Mouse (Mus musculus): ENCODE measurements at regions not wholly inside any gene's neighbourhood (a gene's known extent, or its start where the extent isn't known, plus 50 kb on each side); places are given as distances from the start of the nearest gene placed in this dataset.

- ATAC-seq (ENCODE audit: low FRiP score) (no peak), DNase-seq (ENCODE audit: low spot score) (no peak)
- Histone ChIP-seq H3K4me3 (replicated peaks; ENCODE audit: low read length) (no peak overlapping the region), H3K27ac (no peak overlapping the region), H3K9ac (no peak overlapping the region), H3K36me3 (replicated peaks; ENCODE audit: control insufficient read depth, insufficient read depth) (no peaks in the 10 kb centered on the region), H3K9me3 (ENCODE audit: control insufficient read depth, low read length) (peaks cover 11% of the 10 kb centered on the region; the same call in 1 of the 2 replicates), H3K27me3 (ENCODE audit: control insufficient read depth, insufficient read depth, low read length) (no peaks in the 10 kb centered on the region), H3K4me2 (replicated peaks) (no peak overlapping the region), H3K4me1 (replicated peaks; ENCODE audit: control insufficient read depth, insufficient read depth, low read length) (no peaks in the 10 kb centered on the region)
- WGBS: 75% methylated on average over 2 of the region's 2 CpGs
Measured at GRCm38 (mm10) chr1:75728859-75729258, 182.8 kb downstream of the Slc4a3 start.

GRCm38 (mm10) chr1:75733791-75734190 lies 187.7 kb downstream of the Slc4a3 start:
- H3K9ac ChIP-seq: no peak overlapping the region
- no peak overlapping the region for H3K4me2 ChIP-seq (replicated peaks)
- no peak for DNase-seq (ENCODE audit: low spot score)
- WGBS: 54% methylated on average over 4 of the region's 4 CpGs
- no peak overlapping the region for H3K27ac ChIP-seq
- H3K27me3 ChIP-seq (ENCODE audit: control insufficient read depth, insufficient read depth, low read length): no peaks in the 10 kb centered on the region
- H3K4me3 ChIP-seq (replicated peaks; ENCODE audit: low read length): no peak overlapping the region
- no peaks in the 10 kb centered on the region for H3K4me1 ChIP-seq (replicated peaks; ENCODE audit: control insufficient read depth, insufficient read depth, low read length)
- no peak for ATAC-seq (ENCODE audit: low FRiP score)
- no peaks in the 10 kb centered on the region for H3K36me3 ChIP-seq (replicated peaks; ENCODE audit: control insufficient read depth, insufficient read depth)
- no peaks in the 10 kb centered on the region for H3K9me3 ChIP-seq (ENCODE audit: control insufficient read depth, low read length)

- H3K36me3 ChIP-seq (replicated peaks; ENCODE audit: control insufficient read depth, insufficient read depth): no peaks in the 10 kb centered on the region
- no peaks in the 10 kb centered on the region for H3K9me3 ChIP-seq (ENCODE audit: control insufficient read depth, low read length)
- 75% methylated on average over 5 of the region's 5 CpGs for WGBS
- no peak for ATAC-seq (ENCODE audit: low FRiP score)
- no peaks in the 10 kb centered on the region for H3K4me1 ChIP-seq (replicated peaks; ENCODE audit: control insufficient read depth, insufficient read depth, low read length)
- H3K9ac ChIP-seq: no peak overlapping the region
- H3K4me3 ChIP-seq (replicated peaks; ENCODE audit: low read length): no peak overlapping the region
- no peak overlapping the region for H3K27ac ChIP-seq
- no peak for DNase-seq (ENCODE audit: low spot score)
- no peaks in the 10 kb centered on the region for H3K27me3 ChIP-seq (ENCODE audit: control insufficient read depth, insufficient read depth, low read length)
- H3K4me2 ChIP-seq (replicated peaks): no peak overlapping the region
Measured at GRCm38 (mm10) chr1:75738651-75739050, 192.6 kb downstream of the Slc4a3 start.

GRCm38 (mm10) chr1:75749665-75750221 lies 203.7 kb downstream of the Slc4a3 start:
- ATAC-seq (ENCODE audit: low FRiP score) (no peak), DNase-seq (ENCODE audit: low spot score) (peak; percentile 25)
- H3K9me3 ChIP-seq (ENCODE audit: control insufficient read depth, low read length): peaks cover 9% of the 10 kb centered on the region; the same call in 1 of the 2 replicates
- peak overlapping the region; percentile 57 for H3K27ac ChIP-seq
- H3K9ac ChIP-seq: no peak overlapping the region
- H3K4me1 ChIP-seq (replicated peaks; ENCODE audit: control insufficient read depth, insufficient read depth, low read length): 0 out of 2 replicates have a peak, but pooled peaks cover 10% of the 10 kb centered on the region
- 0 out of 2 replicates have a peak overlapping the region, but pooled peaks have one; percentile 5 for H3K4me2 ChIP-seq (replicated peaks)
- no peak overlapping the region for H3K4me3 ChIP-seq (replicated peaks; ENCODE audit: low read length)
- WGBS: 32% methylated on average over 10 of the region's 10 CpGs
- no peaks in the 10 kb centered on the region for H3K36me3 ChIP-seq (replicated peaks; ENCODE audit: control insufficient read depth, insufficient read depth)
- H3K27me3 ChIP-seq (ENCODE audit: control insufficient read depth, insufficient read depth, low read length): no peaks in the 10 kb centered on the region

GRCm38 (mm10) chr1:75772131-75772530 lies 226.1 kb downstream of the Slc4a3 start:
- 71% methylated on average over 5 of the region's 5 CpGs for WGBS
- no peak overlapping the region for H3K4me3 ChIP-seq (replicated peaks; ENCODE audit: low read length)
- H3K27me3 ChIP-seq (ENCODE audit: control insufficient read depth, insufficient read depth, low read length): no peaks in the 10 kb centered on the region
- no peaks in the 10 kb centered on the region for H3K4me1 ChIP-seq (replicated peaks; ENCODE audit: control insufficient read depth, insufficient read depth, low read length)
- H3K9me3 ChIP-seq (ENCODE audit: control insufficient read depth, low read length): no peaks in the 10 kb centered on the region
- ATAC-seq (ENCODE audit: low FRiP score) (no peak), DNase-seq (ENCODE audit: low spot score) (no peak)
- H3K36me3 ChIP-seq (replicated peaks; ENCODE audit: control insufficient read depth, insufficient read depth): no peaks in the 10 kb centered on the region
- no peak overlapping the region for H3K4me2 ChIP-seq (replicated peaks)
- no peak overlapping the region for H3K27ac ChIP-seq
- H3K9ac ChIP-seq: no peak overlapping the region

GRCm38 (mm10) chr1:75773014-75773413 lies 226.9 kb downstream of the Slc4a3 start:
- Histone ChIP-seq H3K9me3 (ENCODE audit: control insufficient read depth, low read length) (no peaks in the 10 kb centered on the region), H3K4me2 (replicated peaks) (no peak overlapping the region), H3K36me3 (replicated peaks; ENCODE audit: control insufficient read depth, insufficient read depth) (no peaks in the 10 kb centered on the region), H3K4me1 (replicated peaks; ENCODE audit: control insufficient read depth, insufficient read depth, low read length) (no peaks in the 10 kb centered on the region), H3K4me3 (replicated peaks; ENCODE audit: low read length) (no peak overlapping the region), H3K27ac (no peak overlapping the region), H3K27me3 (ENCODE audit: control insufficient read depth, insufficient read depth, low read length) (no peaks in the 10 kb centered on the region), H3K9ac (no peak overlapping the region)
- DNase-seq (ENCODE audit: low spot score) (no peak), ATAC-seq (ENCODE audit: low FRiP score) (no peak)
- 64% methylated on average over 5 of the region's 5 CpGs for WGBS

- DNase-seq (ENCODE audit: low spot score): no peak
Measured at GRCm38 (mm10) chr1:75778889-75779288, 232.8 kb downstream of the Slc4a3 start.

GRCm38 (mm10) chr1:75783206-75783605 lies 237.1 kb downstream of the Slc4a3 start:
- H3K4me2 ChIP-seq (replicated peaks): no peak overlapping the region
- H3K36me3 ChIP-seq (replicated peaks; ENCODE audit: control insufficient read depth, insufficient read depth): no peaks in the 10 kb centered on the region
- no peak overlapping the region for H3K4me3 ChIP-seq (replicated peaks; ENCODE audit: low read length)
- WGBS: 18% methylated on average over 2 of the region's 2 CpGs
- H3K9ac ChIP-seq: no peak overlapping the region
- no peaks in the 10 kb centered on the region for H3K27me3 ChIP-seq (ENCODE audit: control insufficient read depth, insufficient read depth, low read length)
- H3K27ac ChIP-seq: no peak overlapping the region
- DNase-seq (ENCODE audit: low spot score) (no peak), ATAC-seq (ENCODE audit: low FRiP score) (no peak)
- no peaks in the 10 kb centered on the region for H3K9me3 ChIP-seq (ENCODE audit: control insufficient read depth, low read length)
- H3K4me1 ChIP-seq (replicated peaks; ENCODE audit: control insufficient read depth, insufficient read depth, low read length): 0 out of 2 replicates have a peak, but pooled peaks cover 6% of the 10 kb centered on the region

More at GRCm38 (mm10) chr1:75778889-75779288, 232.8 kb downstream of the Slc4a3 start:
- no peaks in the 10 kb centered on the region for H3K36me3 ChIP-seq (replicated peaks; ENCODE audit: control insufficient read depth, insufficient read depth)
- no peaks in the 10 kb centered on the region for H3K9me3 ChIP-seq (ENCODE audit: control insufficient read depth, low read length)
- no peaks in the 10 kb centered on the region for H3K27me3 ChIP-seq (ENCODE audit: control insufficient read depth, insufficient read depth, low read length)
- WGBS: 26% methylated on average over 8 of the region's 8 CpGs
- H3K9ac ChIP-seq: no peak overlapping the region
- H3K4me3 ChIP-seq (replicated peaks; ENCODE audit: low read length): no peak overlapping the region
- no peak overlapping the region for H3K4me2 ChIP-seq (replicated peaks)
- ATAC-seq (ENCODE audit: low FRiP score): no peak
- no peak overlapping the region for H3K27ac ChIP-seq
- H3K4me1 ChIP-seq (replicated peaks; ENCODE audit: control insufficient read depth, insufficient read depth, low read length): no peaks in the 10 kb centered on the region

GRCm38 (mm10) chr1:75786173-75786820 lies 240.2 kb downstream of the Slc4a3 start:
- Histone ChIP-seq H3K9ac (no peak overlapping the region), H3K4me2 (replicated peaks) (no peak overlapping the region), H3K36me3 (replicated peaks; ENCODE audit: control insufficient read depth, insufficient read depth) (no peaks in the 10 kb centered on the region), H3K9me3 (ENCODE audit: control insufficient read depth, low read length) (no peaks in the 10 kb centered on the region), H3K4me3 (replicated peaks; ENCODE audit: low read length) (no peak overlapping the region), H3K27ac (no peak overlapping the region; the same call in 1 of the 2 replicates), H3K27me3 (ENCODE audit: control insufficient read depth, insufficient read depth, low read length) (no peaks in the 10 kb centered on the region), H3K4me1 (replicated peaks; ENCODE audit: control insufficient read depth, insufficient read depth, low read length) (0 out of 2 replicates have a peak, but pooled peaks cover 6% of the 10 kb centered on the region)
- ATAC-seq (ENCODE audit: low FRiP score) (no peak), DNase-seq (ENCODE audit: low spot score) (no peak)
- WGBS: 33% methylated on average over 10 of the region's 10 CpGs
